Mouse (Mus musculus) 416B (cell line): ENCODE measurements around the gene Gm28048.
A peak's percentile ranks its signal among the peaks of the same experiment; 100 is the strongest.

ENCODE experiments used
- DNase-seq: peaks from one replicate; pipeline ENCODE4 v3.0.0; 2011; ENCODE audit warnings: low read depth

Gene Gm28048

GRCm38 (mm10) chr11:22989786-22990185 lies 7.9 kb upstream of the Gm28048 start:
- no peak for DNase-seq

GRCm38 (mm10) chr11:22987357-22987756 lies 5.5 kb upstream of the Gm28048 start:
- DNase-seq = peak; percentile 78

DNA sequence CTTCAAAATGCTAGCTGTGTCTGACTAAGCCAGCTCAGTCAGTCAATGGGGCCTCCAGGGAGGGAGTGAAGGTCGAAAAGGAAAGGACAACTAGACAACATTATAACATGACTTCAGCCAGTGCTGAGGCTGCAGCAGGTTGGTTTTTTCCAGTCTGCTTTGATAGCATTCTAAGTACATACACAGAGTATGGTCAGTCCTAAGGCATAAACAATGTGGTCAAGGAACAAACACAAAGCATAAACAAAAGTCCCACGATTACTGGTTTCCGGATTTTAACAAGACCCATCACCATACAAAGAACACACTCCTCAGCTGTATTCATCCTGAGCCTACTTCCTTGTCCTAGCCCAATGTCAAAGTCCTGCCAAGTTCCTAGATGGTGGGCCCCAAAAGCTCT lies 3.6 kb upstream of the Gm28048 start:
- no peak for DNase-seq

- no peak for DNase-seq
Measured at GRCm38 (mm10) chr11:22982846-22983245, 956 bp upstream of the Gm28048 start.

DNA sequence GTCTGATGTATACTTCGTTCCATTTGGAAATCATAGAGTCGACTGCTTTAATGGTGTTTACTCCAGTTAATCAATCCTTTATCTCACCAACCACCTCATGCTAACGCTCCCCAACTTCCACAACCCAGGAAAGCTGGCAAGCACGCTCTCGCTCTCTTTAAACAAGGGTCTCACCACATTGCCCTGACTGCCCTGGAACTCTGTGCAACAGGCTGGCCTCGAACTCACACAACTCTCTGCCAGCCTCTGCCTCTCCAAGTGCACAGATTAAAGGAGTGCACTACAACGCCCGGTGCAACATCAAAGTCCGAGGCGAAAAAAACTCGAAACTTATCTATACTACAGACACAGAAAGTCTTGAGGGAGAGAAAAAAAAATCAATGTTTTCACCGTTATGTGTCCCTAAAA lies 343 bp downstream of the Gm28048 start:
- DNase-seq = no peak

DNA sequence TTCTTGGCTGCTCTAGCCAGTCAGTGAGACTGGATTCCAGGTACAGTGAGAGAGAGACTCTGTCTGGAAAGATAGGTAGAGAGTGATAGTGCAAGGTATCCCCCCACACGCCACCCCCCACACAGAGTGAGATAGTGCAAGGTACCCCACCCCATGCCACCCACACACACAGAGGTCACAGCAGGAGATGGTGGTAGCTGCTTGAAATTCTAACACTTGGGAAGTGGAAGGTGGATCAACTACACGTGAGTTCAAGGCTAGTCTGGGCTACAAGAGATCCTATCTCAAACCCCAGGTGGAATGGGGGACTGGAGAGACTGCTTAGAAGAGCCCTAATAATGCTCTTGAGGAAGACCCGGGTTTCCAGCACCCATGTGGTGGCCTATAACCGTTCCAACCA lies 849 bp downstream of the Gm28048 start:
- DNase-seq = peak; percentile 19

GRCm38 (mm10) chr11:22979221-22979620 lies 2.7 kb downstream of the Gm28048 start:
- peak; percentile 67 for DNase-seq

DNA sequence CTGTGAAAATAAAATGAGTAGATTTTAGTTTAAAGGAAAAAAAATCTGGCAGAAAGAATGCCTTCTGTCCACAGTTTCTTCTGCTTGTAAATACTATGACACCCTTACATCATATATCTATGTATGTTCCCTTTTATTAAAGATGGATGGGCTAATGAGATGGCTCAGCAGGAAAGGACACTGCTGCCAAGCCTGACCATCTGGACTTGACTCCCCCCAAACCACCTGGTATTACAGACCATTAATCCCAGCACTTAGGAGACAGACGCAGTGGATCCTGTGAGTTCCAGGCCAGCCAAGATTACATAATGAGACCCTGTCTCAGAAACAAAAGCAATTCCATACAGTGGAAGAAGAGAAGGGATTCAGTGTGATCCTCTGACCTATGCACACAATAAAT lies 3.2 kb downstream of the Gm28048 start:
- no peak for DNase-seq

GRCm38 (mm10) chr11:22978215-22978614 lies 3.7 kb downstream of the Gm28048 start:
- DNase-seq = no peak

DNA sequence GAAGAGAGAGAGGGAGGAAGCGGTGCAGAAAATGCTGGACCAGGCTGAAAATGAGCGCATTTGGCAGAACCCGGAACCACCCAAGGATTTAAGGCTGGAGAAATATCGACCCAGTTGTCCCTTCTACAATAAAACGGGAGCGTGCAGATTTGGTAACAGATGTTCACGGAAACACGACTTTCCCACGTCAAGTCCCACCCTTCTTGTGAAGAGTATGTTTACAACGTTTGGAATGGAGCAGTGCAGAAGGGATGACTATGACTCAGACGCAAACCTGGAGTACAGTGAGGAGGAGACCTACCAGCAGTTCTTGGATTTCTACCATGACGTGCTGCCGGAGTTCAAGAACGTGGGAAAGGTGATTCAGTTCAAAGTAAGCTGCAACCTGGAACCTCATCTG lies 8.3 kb downstream of the Gm28048 start:
- DNase-seq = peak; percentile 41

GRCm38 (mm10) chr11:22972746-22973526 lies 9.0 kb downstream of the Gm28048 start:
- DNase-seq = peak; percentile 93

DNA sequence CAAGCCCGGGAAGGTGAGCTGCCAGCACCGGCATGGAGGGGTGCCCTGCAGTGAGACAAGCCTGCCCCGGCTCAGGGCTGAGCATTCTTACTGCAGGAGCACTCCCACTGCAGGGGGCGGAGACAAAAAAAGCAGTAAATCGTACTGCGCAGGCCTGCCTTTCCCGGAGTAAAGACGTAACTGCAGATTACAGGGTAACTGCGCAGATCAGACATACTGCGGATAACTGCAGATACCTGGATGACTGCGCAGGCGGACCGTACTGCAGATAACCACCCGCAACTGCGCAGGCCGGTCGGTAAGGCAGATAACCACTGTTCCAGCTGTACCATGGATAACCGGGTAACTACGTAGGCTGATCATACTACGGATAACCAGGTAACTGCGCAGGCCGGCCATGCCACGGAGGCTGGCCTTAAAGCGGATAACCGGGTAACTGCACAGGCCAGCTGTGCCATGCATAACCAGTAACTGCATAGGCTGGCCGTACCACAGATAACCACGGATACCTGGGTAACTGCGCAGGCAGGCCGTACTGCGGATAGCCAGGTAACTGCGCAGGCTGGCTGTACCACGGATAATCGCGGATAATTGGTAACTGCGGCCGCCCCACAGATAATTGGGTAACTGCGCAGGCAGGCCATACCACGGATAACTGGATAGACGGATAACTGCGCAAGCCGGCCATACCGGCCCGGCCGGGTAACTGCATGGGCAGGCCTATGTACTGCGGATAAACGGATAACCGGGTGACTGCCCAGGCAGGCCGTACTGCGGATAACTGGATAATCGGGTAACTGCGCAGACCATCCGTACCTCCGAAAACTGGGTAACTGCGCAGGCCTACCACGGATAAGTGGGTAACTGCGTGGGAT lies 9.8 kb downstream of the Gm28048 start, which contains the start of gene Zrsr1:
TSS of gene Zrsr1 (plus strand) at position 171 of the 875 bp plus-strand sequence.
- DNase-seq = peak; percentile 89

- no peak for DNase-seq
Measured at GRCm38 (mm10) chr11:22970546-22970945, 11.3 kb downstream of the Gm28048 start.

DNA sequence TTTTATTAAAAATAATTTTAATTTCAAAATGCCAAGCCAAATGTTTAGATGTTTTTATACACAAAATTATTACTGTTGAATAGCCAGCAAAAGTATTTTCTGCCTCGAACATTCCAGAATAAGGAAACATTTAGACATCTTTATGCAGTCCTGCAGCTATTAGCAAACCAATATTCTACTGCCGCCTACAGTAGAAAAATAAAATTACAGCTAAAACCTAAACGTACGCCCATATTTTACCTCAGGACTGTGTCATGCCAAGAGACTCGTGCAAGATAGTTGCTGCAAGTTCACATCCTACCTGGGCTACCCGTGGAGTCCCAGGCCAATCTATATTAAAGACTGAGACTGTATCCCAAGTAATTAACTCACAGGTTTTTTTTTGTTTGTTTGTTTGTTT lies 12.4 kb downstream of the Gm28048 start:
- DNase-seq = peak; percentile 78

GRCm38 (mm10) chr11:22965503-22965902 lies 16.4 kb downstream of the Gm28048 start:
- peak; percentile 35 for DNase-seq

- no peak for DNase-seq
Measured at GRCm38 (mm10) chr11:22964401-22964800, 17.5 kb downstream of the Gm28048 start.

GRCm38 (mm10) chr11:22962101-22962500 lies 19.8 kb downstream of the Gm28048 start:
- DNase-seq = peak; percentile 25

DNA sequence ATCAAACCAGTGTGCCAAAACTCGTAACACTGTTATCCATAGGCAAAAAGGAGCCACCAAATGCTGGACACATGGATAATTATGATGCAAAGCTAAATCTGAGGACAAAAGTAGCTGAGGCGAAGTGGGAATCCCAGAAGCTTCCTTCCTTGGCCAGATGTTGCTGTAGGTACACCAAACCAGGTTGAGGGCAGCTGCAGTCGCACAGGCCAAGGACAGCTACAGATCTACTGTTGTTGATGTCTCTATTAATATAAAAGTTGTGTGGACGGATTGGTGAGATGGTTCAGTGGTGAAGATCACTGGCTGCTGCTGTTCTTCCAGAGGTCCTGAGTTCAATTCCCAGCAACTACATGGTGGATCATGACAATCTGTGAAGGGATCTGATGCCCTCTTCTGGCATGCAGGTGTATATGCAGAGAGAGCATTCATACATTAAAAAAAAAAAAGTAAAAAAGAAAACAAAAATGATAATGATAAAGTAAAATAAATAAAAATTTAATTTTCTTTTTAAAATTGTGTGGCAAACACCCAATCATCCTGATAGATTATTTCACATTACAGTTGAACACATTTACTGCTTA lies 24.0 kb downstream of the Gm28048 start:
- peak; percentile 43 for DNase-seq

- DNase-seq = peak; percentile 76
Measured at GRCm38 (mm10) chr11:22956830-22957229, 25.1 kb downstream of the Gm28048 start.

DNA sequence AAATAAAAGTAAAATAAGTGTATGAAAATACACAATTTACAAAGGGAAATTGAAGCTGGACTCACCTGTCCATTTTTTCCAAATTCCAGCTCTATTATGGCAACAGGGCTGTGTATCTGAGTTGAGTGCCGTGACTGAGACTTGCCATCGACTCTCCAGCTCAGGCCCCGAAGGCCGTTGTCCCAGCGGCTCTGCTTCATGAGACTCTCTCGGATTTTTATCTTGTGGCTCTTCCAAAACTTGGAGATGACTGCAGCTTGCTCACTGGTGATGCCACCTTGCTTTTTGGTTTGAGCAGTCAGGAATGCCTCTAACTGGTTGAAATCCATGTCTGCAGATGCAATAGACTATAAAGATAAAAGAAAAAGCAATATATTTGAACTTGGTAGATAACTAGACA lies 25.5 kb downstream of the Gm28048 start:
- DNase-seq = no peak

DNA sequence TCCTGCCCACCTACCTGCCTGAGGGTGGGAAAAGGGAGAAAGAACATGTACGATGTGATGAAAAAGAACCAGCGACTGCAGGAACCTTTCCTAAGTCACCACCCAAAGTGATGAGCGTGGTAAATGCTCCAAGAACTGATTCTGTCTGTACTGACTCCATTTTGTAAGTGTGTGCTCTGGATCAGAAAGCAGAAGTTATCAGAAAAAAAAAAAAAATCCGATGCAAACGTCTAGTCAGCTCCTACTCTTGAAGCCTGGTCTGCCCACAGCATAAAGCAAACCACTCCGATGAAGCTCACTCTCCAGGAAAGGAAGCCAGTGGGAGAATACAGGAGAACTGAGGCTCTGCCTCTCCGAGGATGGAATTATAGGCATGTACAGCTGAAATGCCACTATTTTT lies 29.2 kb downstream of the Gm28048 start:
- DNase-seq = no peak

DNA sequence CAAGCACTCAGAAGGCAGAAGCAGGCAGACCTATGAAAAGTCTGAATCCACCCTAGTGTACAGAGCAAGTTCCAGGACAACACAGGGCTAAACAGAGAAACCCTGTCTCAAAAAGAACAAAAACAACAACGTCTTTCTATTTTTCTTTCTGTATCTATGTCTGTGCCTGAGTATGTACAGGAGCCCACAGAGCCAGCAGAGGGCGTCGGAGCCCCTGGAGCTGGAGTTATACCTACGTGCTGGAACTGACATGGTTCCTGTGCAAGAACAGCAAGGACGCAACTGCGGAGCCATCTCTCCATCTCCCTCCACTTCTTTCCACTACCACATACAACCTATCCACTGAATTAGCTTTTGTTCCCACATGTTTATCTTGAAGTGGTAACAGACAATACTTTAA lies 31.8 kb downstream of the Gm28048 start:
- DNase-seq = no peak

- DNase-seq = peak; percentile 67
Measured at GRCm38 (mm10) chr11:22949101-22949500, 32.8 kb downstream of the Gm28048 start.
